Mouse (Mus musculus) hindbrain, embryonic 10.5 days (tissue): ENCODE results near the gene Cdh15. TPM values are rescaled to one million over a fixed set of nuclear protein-coding genes. Genes with fewer than 3 reads are reported as not detected.
A peak's percentile ranks its signal among the peaks of the same experiment; 100 is the strongest.

Experiments
- DNase-seq: peaks from one replicate; pipeline ENCODE4 v3.0.0-alpha.2; 2017; ENCODE audit warnings: low spot score
- H3K27ac ChIP-seq: fragments of 300-500 bp; sonication (generic); 2 replicates; pipeline ENCODE4 v1.5.1; 2016; ENCODE audit warnings: mild to moderate bottlenecking, moderate library complexity
- H3K27me3 ChIP-seq: fragments of 300-500 bp; sonication (generic); 2 replicates; pipeline ENCODE4 v1.6.1; 2016; ENCODE audit warnings: mild to moderate bottlenecking; ENCODE audit not compliant: poor library complexity, insufficient read depth, severe bottlenecking
- H3K36me3 ChIP-seq: fragments of 300-500 bp; sonication (generic); 2 replicates; pipeline ENCODE4 v1.6.1; 2016; ENCODE audit warnings: mild to moderate bottlenecking, moderate library complexity
- H3K4me1 ChIP-seq: fragments of 300-500 bp; sonication (generic); replicated peaks from 2 replicates; pipeline ENCODE4 v1.6.1; 2016; ENCODE audit warnings: mild to moderate bottlenecking
- H3K4me3 ChIP-seq: fragments of 300-500 bp; sonication (generic); 2 replicates; pipeline ENCODE4 v1.5.1; 2016; ENCODE audit warnings: mild to moderate bottlenecking, moderate library complexity
- H3K9me3 ChIP-seq: fragments of 300-500 bp; sonication (generic); 2 replicates; pipeline ENCODE4 v1.6.1; 2016; ENCODE audit warnings: mild to moderate bottlenecking, moderate library complexity
- WGBS: fragments of 180-500 bp; shearing (Covaris S2); methylation state at CpG from one replicate; pipeline ENCODE4 v1.1.7; 2016; 5-methylcytosine and 5-hydroxymethylcytosine counted together
- polyA plus RNA-seq: library from polyadenylated mRNA; unstranded; fragments of >200 nt; fragmentation: Nextera tagmentation; extraction: Ambion mirVana; gene quantifications from 2 replicates; pipeline ENCODE4 v1.2.1, GENCODE M21; 2016

Gene Cdh15
- polyA plus RNA-seq, 1 experiment from 2014 or later: 1.2 TPM

DNA sequence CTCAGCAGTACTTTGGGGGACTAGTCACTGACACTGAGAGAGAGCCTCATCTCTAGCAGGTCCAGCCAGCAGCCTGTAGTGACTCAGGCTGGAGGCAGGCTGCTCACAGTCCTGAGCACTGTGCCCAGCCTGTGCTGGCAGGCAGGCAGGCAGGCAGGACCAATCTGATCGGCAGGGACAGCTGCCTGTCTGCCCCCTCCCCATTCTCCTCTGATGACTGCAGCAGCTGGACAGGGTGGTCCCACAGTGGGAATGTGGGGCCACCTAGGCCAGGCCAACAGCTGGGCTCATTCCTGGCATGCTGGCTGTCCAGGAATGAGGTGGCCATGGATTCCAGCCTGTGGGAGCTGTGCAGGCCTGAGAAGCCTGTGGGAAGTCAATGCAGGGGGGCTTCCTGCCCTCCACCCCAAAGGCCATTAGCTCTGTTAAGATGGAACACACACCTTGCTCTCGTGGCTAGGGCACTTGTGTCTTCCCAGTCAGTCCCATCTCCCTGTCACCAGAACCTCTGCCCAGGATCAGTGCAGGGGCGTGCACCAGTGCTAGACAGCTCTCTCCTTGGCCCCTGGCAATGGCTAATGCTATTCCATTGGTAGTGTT is 3.0 kb downstream of the Cdh15 start:
- H3K36me3 ChIP-seq: no peaks in the 10 kb centered on the region
- H3K27me3 ChIP-seq: peaks cover 56% of the 10 kb centered on the region
- peak overlapping the region; percentile 37; the same call in 1 of the 2 replicates for H3K27ac ChIP-seq
- H3K4me1 ChIP-seq: peaks cover 70% of the 10 kb centered on the region
- WGBS: 69% methylated on average over 3 of the region's 3 CpGs
- no peak overlapping the region for H3K4me3 ChIP-seq
- no peak for DNase-seq
- H3K9me3 ChIP-seq: no peaks in the 10 kb centered on the region

DNA sequence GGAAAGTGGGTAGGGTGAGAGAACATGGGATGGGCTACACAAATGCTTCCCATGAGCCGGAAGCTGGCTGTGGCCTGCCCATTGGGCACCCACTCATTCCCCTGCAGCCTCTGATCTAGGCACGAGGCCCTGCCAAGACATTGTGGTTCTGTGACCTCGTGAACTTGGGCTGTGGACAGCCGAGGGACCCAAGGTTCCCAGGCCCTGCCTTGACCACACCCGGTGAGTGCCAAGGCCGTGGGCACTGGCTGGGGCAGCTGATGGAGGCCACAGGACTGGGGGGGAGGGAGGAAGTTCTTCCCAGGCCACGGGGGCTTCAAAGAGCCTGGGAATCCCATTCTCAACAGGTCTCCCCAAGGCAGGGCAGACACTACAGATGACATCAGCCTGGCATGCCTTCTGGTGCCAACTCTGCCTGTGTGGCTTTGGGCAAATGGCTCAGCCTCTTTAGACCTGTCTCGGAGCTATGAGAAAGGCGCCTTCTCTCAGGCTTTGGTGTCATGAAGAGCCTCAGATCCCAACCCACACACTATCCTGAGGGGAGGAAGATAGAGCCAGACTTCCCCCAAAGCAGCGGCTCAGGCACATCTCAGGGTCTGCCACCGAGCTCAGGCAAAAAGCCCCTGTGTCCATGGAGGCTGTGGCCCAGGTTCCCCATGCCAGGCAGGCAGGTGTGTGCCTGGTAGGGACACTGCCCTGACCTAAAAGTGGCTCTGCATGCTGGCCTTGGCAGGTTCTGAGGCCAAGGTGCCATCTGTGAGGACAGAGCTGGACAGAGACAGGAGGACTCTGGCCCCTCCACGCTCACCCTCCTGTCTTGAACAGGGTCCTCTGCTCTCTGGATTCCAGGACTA is 4.2 kb downstream of the Cdh15 start:
- DNase-seq: no peak
- H3K27ac ChIP-seq: 0 out of 2 replicates have a peak overlapping the region, but pooled peaks have one; percentile 72
- WGBS: 86% methylated on average over 12 of the region's 12 CpGs
- H3K27me3 ChIP-seq: peaks cover 55% of the 10 kb centered on the region
- no peaks in the 10 kb centered on the region for H3K9me3 ChIP-seq
- H3K4me1 ChIP-seq: peaks cover 70% of the 10 kb centered on the region
- H3K4me3 ChIP-seq: no peak overlapping the region
- H3K36me3 ChIP-seq: no peaks in the 10 kb centered on the region

DNA sequence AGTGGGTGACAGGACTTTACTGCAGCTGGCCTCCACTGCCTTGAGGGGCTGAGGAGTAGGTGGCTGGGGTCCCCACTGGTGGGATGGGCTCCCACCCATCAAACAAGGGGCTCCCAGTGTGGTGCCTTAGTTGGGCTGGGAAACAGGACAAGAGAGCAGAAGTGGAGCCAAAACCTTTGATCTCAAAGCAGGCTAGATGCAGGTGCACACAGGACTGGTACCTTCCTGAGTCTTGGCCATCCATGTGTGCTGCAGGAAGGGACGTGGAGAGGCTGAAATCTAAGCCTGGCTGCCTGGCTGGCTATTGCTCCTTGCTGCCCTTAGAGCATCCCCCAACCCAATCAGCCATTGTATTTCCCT is 4.8 kb downstream of the Cdh15 start:
- peaks cover 66% of the 10 kb centered on the region for H3K4me1 ChIP-seq
- H3K27me3 ChIP-seq: peaks cover 50% of the 10 kb centered on the region
- no peaks in the 10 kb centered on the region for H3K9me3 ChIP-seq
- no peak for DNase-seq
- H3K4me3 ChIP-seq: no peak overlapping the region
- no peaks in the 10 kb centered on the region for H3K36me3 ChIP-seq
- H3K27ac ChIP-seq: 0 out of 2 replicates have a peak overlapping the region, but pooled peaks have one; percentile 72
- 69% methylated on average over 1 of the region's 1 CpGs for WGBS

DNA sequence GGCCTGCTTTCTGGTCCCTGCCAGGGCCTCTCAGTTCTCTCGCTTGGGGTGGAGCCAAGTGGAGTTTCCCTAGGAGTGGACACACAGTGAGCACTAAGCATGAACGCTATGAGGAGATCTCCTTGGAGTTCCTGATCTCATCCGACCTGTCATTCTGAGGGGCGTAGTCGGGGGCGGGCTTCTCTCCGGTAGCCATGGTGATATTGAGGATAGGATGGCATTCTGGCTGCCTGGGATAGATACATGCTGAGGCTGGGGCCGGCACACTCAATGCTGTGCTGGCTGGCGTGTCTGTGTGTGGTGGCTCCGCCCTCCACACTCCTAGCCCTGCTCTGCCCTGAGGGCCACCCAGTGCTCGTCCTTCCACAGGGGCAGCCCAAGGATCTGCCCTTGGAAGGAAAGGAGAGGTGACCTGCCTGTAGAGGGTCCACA is 5.6 kb downstream of the Cdh15 start:
- DNase-seq: peak; percentile 70
- no peaks in the 10 kb centered on the region for H3K9me3 ChIP-seq
- peak overlapping the region; percentile 72; the same call in 1 of the 2 replicates for H3K27ac ChIP-seq
- H3K27me3 ChIP-seq: peaks cover 47% of the 10 kb centered on the region
- H3K4me3 ChIP-seq: peak overlapping the region; percentile 23
- 17% methylated on average over 11 of the region's 11 CpGs for WGBS
- H3K4me1 ChIP-seq: peaks cover 57% of the 10 kb centered on the region
- no peaks in the 10 kb centered on the region for H3K36me3 ChIP-seq

DNA sequence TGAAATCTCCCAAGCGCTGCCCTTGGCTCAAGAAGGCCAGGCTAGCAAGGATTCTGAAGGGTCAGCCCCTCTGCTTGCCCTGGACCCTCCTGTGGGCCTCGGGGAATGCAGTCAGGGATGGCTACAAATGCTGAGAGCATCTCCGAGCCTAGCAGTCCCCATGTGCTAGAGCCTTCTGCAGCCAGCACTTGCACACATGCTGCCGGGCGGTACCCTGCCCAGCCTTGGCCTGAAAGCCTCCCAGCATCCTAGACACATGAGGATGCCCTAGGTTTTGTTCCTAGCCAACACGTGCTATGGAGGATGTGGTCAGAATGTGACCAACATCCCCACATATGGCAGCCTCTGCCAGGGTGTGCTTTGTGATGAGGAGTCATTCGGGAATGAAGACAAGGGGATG is 6.6 kb downstream of the Cdh15 start:
- Histone ChIP-seq H3K36me3 (no peaks in the 10 kb centered on the region), H3K9me3 (no peaks in the 10 kb centered on the region), H3K27me3 (peaks cover 37% of the 10 kb centered on the region), H3K4me3 (no peak overlapping the region), H3K4me1 (peaks cover 47% of the 10 kb centered on the region), H3K27ac (peak overlapping the region; percentile 72; the same call in 1 of the 2 replicates)
- WGBS: 75% methylated on average over 7 of the region's 7 CpGs
- DNase-seq: no peak

DNA sequence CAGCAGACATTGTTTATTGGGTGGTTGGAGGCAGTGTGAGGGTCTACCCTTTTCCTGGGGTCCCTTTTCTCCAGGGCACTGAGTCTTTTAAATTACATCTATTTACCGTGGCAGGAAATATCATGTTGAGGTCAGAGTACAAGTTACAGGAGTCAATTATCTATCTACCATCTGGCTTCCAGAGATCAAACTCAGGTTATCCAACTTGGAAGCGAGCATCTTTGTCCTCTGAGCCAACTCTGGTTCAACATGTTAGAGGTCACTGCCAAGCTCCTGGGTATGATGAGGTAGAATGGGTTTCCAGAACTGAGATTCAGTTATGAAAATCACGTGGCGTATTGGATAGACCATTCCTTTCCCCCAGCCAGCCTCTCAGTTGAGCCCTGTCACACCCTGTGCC is 7.4 kb downstream of the Cdh15 start:
- Histone ChIP-seq H3K27ac (no peak overlapping the region), H3K4me1 (peaks cover 40% of the 10 kb centered on the region), H3K36me3 (no peaks in the 10 kb centered on the region), H3K27me3 (peaks cover 31% of the 10 kb centered on the region), H3K9me3 (no peaks in the 10 kb centered on the region), H3K4me3 (no peak overlapping the region)
- DNase-seq: no peak
- WGBS: 88% methylated on average over 4 of the region's 4 CpGs

DNA sequence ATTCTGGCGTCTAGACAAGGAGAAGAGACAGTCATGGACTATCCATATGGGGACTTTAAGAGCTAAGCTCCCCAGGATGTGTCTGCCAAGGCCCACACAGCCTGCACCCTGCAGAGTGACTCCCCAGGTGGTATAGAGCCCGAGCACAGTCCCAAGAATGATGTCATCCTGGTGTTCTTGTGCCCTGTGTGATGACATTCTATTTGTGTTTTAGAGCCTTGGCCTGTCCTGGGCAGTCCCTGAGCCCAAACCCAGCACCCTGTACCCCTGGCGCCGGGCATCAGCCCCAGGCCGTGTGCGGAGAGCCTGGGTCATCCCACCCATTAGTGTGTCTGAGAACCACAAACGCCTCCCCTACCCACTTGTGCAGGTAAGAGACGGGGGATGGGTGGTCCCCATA is 8.5 kb downstream of the Cdh15 start:
- Histone ChIP-seq H3K27ac (no peak overlapping the region), H3K4me1 (peaks cover 33% of the 10 kb centered on the region), H3K9me3 (no peaks in the 10 kb centered on the region), H3K36me3 (no peaks in the 10 kb centered on the region), H3K4me3 (no peak overlapping the region), H3K27me3 (peaks cover 22% of the 10 kb centered on the region)
- WGBS: 82% methylated on average over 8 of the region's 8 CpGs
- DNase-seq: no peak

DNA sequence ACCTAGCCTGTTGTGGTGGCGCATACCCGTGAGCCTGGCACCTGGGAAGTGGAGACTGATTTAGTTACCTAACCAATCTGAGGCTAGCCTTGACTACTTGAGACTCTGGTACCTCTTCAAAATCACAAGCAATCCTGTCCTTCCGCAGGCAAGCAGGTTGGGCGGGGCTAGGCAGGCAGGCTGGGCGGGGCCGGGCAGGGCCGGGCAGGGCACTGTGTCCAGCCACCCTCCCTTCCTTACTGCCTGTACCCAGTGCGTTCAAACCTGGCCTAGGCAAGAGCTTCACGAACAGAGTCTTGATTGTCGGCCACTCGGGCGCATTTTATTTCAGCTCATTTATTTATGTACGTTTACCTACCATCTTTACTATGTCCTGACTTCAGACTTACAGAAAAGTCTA is 12.1 kb downstream of the Cdh15 start:
- H3K27ac ChIP-seq: no peak overlapping the region
- no peaks in the 10 kb centered on the region for H3K36me3 ChIP-seq
- DNase-seq: no peak
- H3K27me3 ChIP-seq: peaks cover 8% of the 10 kb centered on the region; the same call in 1 of the 2 replicates
- peaks cover 8% of the 10 kb centered on the region for H3K9me3 ChIP-seq
- H3K4me1 ChIP-seq: peaks cover 8% of the 10 kb centered on the region
- WGBS: 62% methylated on average over 13 of the region's 13 CpGs
- H3K4me3 ChIP-seq: no peak overlapping the region

DNA sequence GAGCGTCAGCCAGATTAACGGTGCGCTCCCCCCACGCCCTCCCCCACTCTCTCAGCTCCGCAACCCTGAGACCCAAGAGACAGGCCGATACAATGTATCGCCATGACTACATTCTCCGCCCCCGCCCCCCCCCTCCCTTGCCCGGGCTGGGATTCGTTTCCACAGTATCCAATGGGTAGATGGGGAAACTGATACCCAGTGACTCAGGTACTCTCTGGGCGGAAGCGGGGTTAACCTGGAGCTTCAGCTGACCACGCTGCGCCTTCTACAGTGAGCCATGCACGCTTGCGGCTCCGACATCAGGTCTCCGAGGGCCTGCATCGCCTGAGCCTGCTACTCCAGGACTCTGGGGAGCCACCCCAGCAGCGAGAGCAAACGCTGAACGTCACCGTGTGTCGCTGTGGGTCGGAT is 17.0 kb downstream of the Cdh15 start:
- no peak for DNase-seq
- Histone ChIP-seq H3K4me1 (peaks cover 18% of the 10 kb centered on the region), H3K27me3 (peaks cover 17% of the 10 kb centered on the region), H3K27ac (peak overlapping the region; percentile 56; the same call in 1 of the 2 replicates), H3K9me3 (peaks cover 18% of the 10 kb centered on the region), H3K4me3 (peak overlapping the region; percentile 46), H3K36me3 (no peaks in the 10 kb centered on the region)
- WGBS: 51% methylated on average over 26 of the region's 26 CpGs

DNA sequence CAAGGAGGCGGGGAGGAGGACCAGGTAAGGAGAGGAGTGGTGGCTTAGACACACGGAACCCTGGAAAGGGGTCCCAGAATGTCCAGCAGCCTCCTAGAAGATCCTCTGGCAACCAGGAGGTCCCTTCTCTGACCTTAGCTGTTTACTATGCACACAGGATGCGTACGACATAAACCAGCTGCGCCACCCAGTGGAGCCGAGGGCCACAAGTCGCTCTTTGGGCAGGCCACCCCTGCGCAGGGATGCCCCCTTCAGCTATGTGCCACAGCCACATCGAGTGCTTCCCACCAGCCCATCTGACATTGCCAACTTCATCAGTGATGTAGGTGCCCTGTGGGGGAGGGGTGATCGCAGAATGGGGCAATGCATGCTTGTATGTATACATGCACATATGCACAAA is 17.7 kb downstream of the Cdh15 start:
- Histone ChIP-seq H3K27ac (no peak overlapping the region), H3K4me3 (peak overlapping the region; percentile 46), H3K9me3 (peaks cover 18% of the 10 kb centered on the region), H3K27me3 (peaks cover 24% of the 10 kb centered on the region), H3K36me3 (no peaks in the 10 kb centered on the region), H3K4me1 (peaks cover 25% of the 10 kb centered on the region)
- no peak for DNase-seq
- 63% methylated on average over 10 of the region's 10 CpGs for WGBS

DNA sequence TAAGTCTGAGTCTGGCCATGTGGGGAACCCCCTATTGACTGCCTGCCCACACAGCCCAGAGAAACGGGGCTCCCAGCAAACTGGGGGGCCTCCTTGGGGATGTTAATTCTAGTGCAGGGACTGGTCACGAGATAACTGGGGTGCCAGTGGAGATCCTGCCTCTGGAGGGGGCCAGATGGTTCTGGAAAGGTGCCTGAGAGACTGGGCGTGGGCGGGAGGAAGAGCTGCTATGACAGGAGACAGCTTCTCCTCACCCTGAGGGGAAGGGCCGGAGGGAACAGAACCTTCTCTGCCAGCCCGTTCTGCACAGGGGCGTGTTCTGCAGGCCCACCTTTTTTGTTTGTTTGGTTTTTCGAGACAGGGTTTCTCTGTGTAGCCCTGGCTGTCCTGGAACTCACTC is 18.5 kb downstream of the Cdh15 start:
- WGBS: 80% methylated on average over 8 of the region's 8 CpGs

DNA sequence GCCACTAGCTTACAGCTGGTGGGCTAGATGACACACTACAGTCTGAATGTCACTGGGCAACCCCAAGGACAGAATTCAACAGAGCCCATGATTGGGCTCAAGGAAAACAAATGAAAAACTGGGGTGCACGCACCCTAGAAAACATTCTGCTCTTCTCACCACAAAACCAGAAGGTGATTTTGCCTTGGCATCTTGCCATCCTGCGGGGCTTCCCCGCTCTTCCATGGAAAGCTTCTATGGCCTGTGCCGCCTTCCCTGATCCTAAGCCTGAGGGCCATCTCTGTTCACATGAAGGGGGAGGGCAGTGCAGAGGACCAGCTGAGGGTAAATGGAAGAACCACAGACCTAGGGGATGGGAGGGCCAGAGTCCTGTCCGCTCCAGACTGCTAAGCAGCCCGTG is 20.2 kb downstream of the Cdh15 start:
- no peaks in the 10 kb centered on the region for H3K36me3 ChIP-seq
- H3K9me3 ChIP-seq: peaks cover 18% of the 10 kb centered on the region
- no peak for DNase-seq
- H3K4me3 ChIP-seq: no peak overlapping the region
- peaks cover 28% of the 10 kb centered on the region for H3K4me1 ChIP-seq
- H3K27me3 ChIP-seq: peaks cover 26% of the 10 kb centered on the region
- 90% methylated on average over 6 of the region's 6 CpGs for WGBS
- no peak overlapping the region for H3K27ac ChIP-seq

More for the DNA sequence above, 18.5 kb downstream of the Cdh15 start:
- H3K9me3 ChIP-seq: peaks cover 18% of the 10 kb centered on the region
- no peaks in the 10 kb centered on the region for H3K36me3 ChIP-seq
- H3K4me3 ChIP-seq: no peak overlapping the region
- H3K4me1 ChIP-seq: peaks cover 28% of the 10 kb centered on the region
- DNase-seq: no peak
- H3K27ac ChIP-seq: no peak overlapping the region
- H3K27me3 ChIP-seq: peaks cover 26% of the 10 kb centered on the region

DNA sequence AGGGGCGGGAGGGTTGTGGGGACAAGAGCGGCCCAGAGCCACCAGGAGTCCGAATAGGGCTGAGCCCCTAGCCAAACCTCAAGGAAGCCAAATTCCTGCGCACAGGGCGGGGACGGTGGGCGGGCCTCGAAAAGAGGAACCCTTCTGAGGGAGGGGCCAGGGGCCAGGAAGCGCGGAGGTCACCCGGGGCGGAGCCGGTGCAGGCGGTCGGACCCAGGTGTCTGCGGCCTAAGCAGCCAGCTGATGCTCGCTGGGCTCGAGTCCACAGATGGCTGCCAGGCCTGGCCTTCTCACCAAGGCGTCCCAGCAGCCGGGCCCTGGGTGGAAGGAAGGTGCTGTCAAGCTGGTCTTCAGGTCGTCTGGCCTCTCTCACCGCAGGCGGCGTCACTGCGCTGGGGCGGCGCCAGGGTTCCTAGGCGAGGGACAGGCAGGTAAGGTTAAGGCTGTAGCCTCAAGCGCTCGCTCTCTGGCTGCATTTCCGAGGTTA is 22.7 kb downstream of the Cdh15 start:
- peak; percentile 50 for DNase-seq
- Histone ChIP-seq H3K27me3 (peaks cover 20% of the 10 kb centered on the region), H3K27ac (peak overlapping the region; percentile 17; the same call in 1 of the 2 replicates), H3K4me3 (peak overlapping the region; percentile 35), H3K36me3 (no peaks in the 10 kb centered on the region), H3K9me3 (peaks cover 4% of the 10 kb centered on the region), H3K4me1 (peaks cover 20% of the 10 kb centered on the region)
- WGBS: 13% methylated on average over 31 of the region's 31 CpGs
